Mouse (Mus musculus) ES-E14 (cell line): Measurements from ENCODE around the gene Syt6.

Source experiments
- CHD2 ChIP-seq: IDR thresholded peaks from 2 replicates; pipeline ENCODE4 v1.6.1; 2014; ENCODE audit warnings: mild to moderate bottlenecking, low read depth, low read length, inconsistent platforms
- HCFC1 ChIP-seq: IDR thresholded peaks from 2 replicates; pipeline ENCODE4 v1.6.1; 2012; ENCODE audit warnings: low read length, inconsistent platforms, borderline replicate concordance; ENCODE audit not compliant: insufficient read depth
- MAFK ChIP-seq: IDR thresholded peaks from 2 replicates; pipeline ENCODE4 v1.6.1; 2014; ENCODE audit warnings: mild to moderate bottlenecking, low read depth, low read length, inconsistent platforms; ENCODE audit not compliant: insufficient read depth
- ZC3H11A ChIP-seq: IDR thresholded peaks from 2 replicates; pipeline ENCODE4 v1.6.1; 2012; ENCODE audit warnings: low read depth, mild to moderate bottlenecking, inconsistent platforms, low read length, borderline replicate concordance

DNA sequence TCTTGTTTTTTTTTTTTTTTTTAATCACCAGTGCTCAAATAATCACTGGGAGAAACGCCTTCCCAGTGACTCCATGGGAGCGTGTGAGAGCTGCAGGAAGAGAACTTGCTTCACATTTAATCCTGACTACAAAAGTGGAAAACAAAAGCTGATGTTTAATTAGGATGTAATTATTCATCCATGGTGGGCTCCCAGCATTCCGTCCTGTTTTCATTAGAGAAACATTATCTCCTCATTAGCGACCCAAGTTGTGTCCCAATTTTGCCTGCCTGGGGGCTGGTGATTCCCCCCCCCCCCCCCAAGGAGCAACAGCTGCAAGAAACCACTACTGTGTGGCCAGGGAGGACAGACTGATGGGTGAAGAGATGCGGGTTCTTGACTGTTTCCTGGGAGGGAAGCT lies 24.8 kb upstream of the Syt6 start:
- no peak for TF ChIP-seq CHD2
- TF ChIP-seq MAFK: no peak
- TF ChIP-seq HCFC1: no peak
- no peak for TF ChIP-seq ZC3H11A
